In the genomic region with DNA sequence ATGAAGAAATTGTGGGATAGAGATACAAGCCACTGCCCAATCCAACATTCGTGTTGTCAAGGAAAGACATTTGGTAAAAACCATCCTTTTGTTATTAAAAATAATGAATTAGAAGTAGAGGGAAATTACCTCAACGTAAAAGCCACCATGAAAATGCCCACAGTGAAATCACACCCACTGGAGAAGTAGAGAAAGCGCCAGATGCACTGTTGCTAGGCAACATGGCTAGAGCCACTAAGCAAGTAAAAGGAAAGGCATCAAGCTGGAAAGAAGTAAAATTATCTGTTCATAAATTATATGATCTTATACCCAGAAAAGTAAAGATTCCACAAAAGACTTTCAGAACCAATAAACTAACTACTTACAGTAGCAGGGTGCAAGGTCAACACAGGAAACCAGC, we compare ENCODE assay signal across 24 mouse cellular contexts. TPM values are rescaled to one million over a fixed set of nuclear protein-coding genes. Genes with fewer than 3 reads are reported as not detected.
A peak's percentile ranks its signal among the peaks of the same experiment; 100 is the strongest.
DNase-seq lines count a peak whose midpoint lies in the region; ATAC-seq and TF ChIP-seq lines count a peak whose summit lies in the region.
"Had no signal": no experiment of that assay in that cellular context is flagged by ENCODE, and none has a peak within 500 bp of the region (broad histone marks: within the 10 kb centered on the region; RNA-seq: fewer than 3 reads in every experiment).

No protein-coding gene starts in this region.

- no peak overlapping the region for H3K4me2 ChIP-seq in forebrain, embryonic 14.5 days (ENCODE audit: low read length)
- H3K4me2 ChIP-seq in kidney, embryonic 14.5 days (replicated peaks; ENCODE audit: low read depth, low read length) = no peak overlapping the region
- H3K4me2 ChIP-seq: heart, embryonic 11.5 days; midbrain, embryonic 12.5 days had no signal

- peak; percentile 38 for DNase-seq in forebrain, embryonic 14.5 days (ENCODE audit: low spot score)
- DNase-seq in forebrain, embryonic 10.5 days (ENCODE audit: extremely low spot score, low spot score) = no peak
- DNase-seq in left cerebral cortex, adult 2 months (ENCODE audit: extremely low spot score in 1 of 2, low spot score in 2 of 2) = peak in 1 of 2 experiments; percentile 25
- DNase-seq in left cerebral cortex, postnatal 4 days = no peak
- DNase-seq in left cerebral cortex, postnatal 25 days (ENCODE audit: low spot score in 2 of 2) = peak; percentile 68 to 75
- DNase-seq in gastrocnemius, adult 2 months = no peak
- DNase-seq: adrenal gland, adult 8-10 months; cerebellum, adult 18-20 months; heart, postnatal 14 days; kidney, adult 2 months; kidney, postnatal 36 days; liver; lung, adult 18-20 months; lung, postnatal 36 days; retina, postnatal 1 day; thymus, postnatal 4 days had no signal

- TF ChIP-seq CTCF in left cerebral cortex, adult 2 months (IDR thresholded peaks at IDR 0.05) = no peak
- no peak for TF ChIP-seq CTCF in gastrocnemius, adult 2 months (IDR thresholded peaks at IDR 0.05)

- no peak overlapping the region for H3K4me3 ChIP-seq in forebrain, embryonic 14.5 days (ENCODE audit: low read depth, low read length)
- H3K4me3 ChIP-seq in forebrain, embryonic 10.5 days = no peak overlapping the region
- H3K4me3 ChIP-seq in left cerebral cortex, adult 2 months = no peak overlapping the region
- no peak overlapping the region for H3K4me3 ChIP-seq in brown adipose tissue, adult 24 weeks (ENCODE audit: insufficient read depth, low read depth, low read length)
- no peak overlapping the region for H3K4me3 ChIP-seq in gastrocnemius, adult 2 months
- H3K4me3 ChIP-seq in kidney, embryonic 14.5 days (ENCODE audit: low read length) = no peak overlapping the region
- H3K4me3 ChIP-seq: embryonic facial prominence, embryonic 10.5 days; midbrain, embryonic 12.5 days; myocyte had no signal

- no peak for ATAC-seq in forebrain, embryonic 14.5 days
- ATAC-seq in kidney, embryonic 14.5 days (ENCODE audit: low FRiP score, low TSS enrichment) = no peak
- ATAC-seq: CD4-positive, CD25-positive, alpha-beta regulatory T cell, adult 4 months; forebrain, embryonic 16.5 days had no signal

- WGBS in forebrain, embryonic 14.5 days = 83% methylated on average over 3 of the region's 3 CpGs
- 93% methylated on average over 3 of the region's 3 CpGs for WGBS in forebrain, embryonic 10.5 days
- WGBS in kidney, embryonic 14.5 days = 92% methylated on average over 3 of the region's 3 CpGs

- intact Hi-C loops in left cerebral cortex, adult 2 months (cut with DNase I) = loop anchor here (5.0 kb wide), 1 partner anchor 166 kb away; no protein-coding TSS in a partner anchor
- intact Hi-C loops in left cerebral cortex, postnatal 4 days (cut with DNase I) = no loop called here
- intact Hi-C loops in left cerebral cortex, postnatal 25 days (cut with DNase I) = no loop called here
- intact Hi-C loops in gastrocnemius, adult 2 months (cut with DNase I) = no loop called here

- no peaks in the 10 kb centered on the region for H3K4me1 ChIP-seq in forebrain, embryonic 14.5 days (ENCODE audit: control insufficient read depth, insufficient read depth, low read length)
- no peaks in the 10 kb centered on the region for H3K4me1 ChIP-seq in forebrain, embryonic 10.5 days
- peaks cover 2% of the 10 kb centered on the region; the same call in 1 of the 2 replicates for H3K4me1 ChIP-seq in brown adipose tissue, adult 24 weeks (ENCODE audit: control insufficient read depth, insufficient read depth, insufficient read length, low read length)
- H3K4me1 ChIP-seq in kidney, embryonic 14.5 days (ENCODE audit: control insufficient read depth, insufficient read depth, low read length) = no peaks in the 10 kb centered on the region
- H3K4me1 ChIP-seq: embryonic facial prominence, embryonic 10.5 days; midbrain, embryonic 12.5 days had no signal

- no peaks in the 10 kb centered on the region for H3K27me3 ChIP-seq in forebrain, embryonic 14.5 days (replicated peaks; ENCODE audit: control insufficient read depth, insufficient read depth, low read length)
- H3K27me3 ChIP-seq in forebrain, embryonic 10.5 days (ENCODE audit: poor library complexity, severe bottlenecking) = no peaks in the 10 kb centered on the region
- H3K27me3 ChIP-seq in kidney, embryonic 14.5 days (ENCODE audit: control insufficient read depth, insufficient read depth, low read length) = no peaks in the 10 kb centered on the region
- H3K27me3 ChIP-seq: midbrain, embryonic 12.5 days had no signal

- H3K9me3 ChIP-seq in forebrain, embryonic 14.5 days (replicated peaks; ENCODE audit: control insufficient read depth, low read length) = no peaks in the 10 kb centered on the region
- H3K9me3 ChIP-seq in forebrain, embryonic 10.5 days = no peaks in the 10 kb centered on the region
- H3K9me3 ChIP-seq in kidney, embryonic 14.5 days (ENCODE audit: control insufficient read depth, low read length) = no peaks in the 10 kb centered on the region
- H3K9me3 ChIP-seq: embryonic facial prominence, embryonic 10.5 days; midbrain, embryonic 12.5 days had no signal

- no peak overlapping the region for H3K27ac ChIP-seq in forebrain, embryonic 14.5 days (ENCODE audit: low read depth, low read length)
- H3K27ac ChIP-seq in forebrain, embryonic 10.5 days = no peak overlapping the region
- peak overlapping the region; percentile 28; the same call in 1 of the 2 replicates for H3K27ac ChIP-seq in left cerebral cortex, adult 2 months
- peak overlapping the region; percentile 81; the same call in 1 of the 2 replicates for H3K27ac ChIP-seq in brown adipose tissue, adult 24 weeks (replicated peaks; ENCODE audit: low read depth, low read length)
- H3K27ac ChIP-seq in gastrocnemius, adult 2 months = no peak overlapping the region
- H3K27ac ChIP-seq in kidney, embryonic 14.5 days (ENCODE audit: low read depth, low read length) = no peak overlapping the region
- H3K27ac ChIP-seq: embryonic facial prominence, embryonic 10.5 days; midbrain, embryonic 12.5 days had no signal

- H3K36me3 ChIP-seq in forebrain, embryonic 14.5 days (ENCODE audit: control insufficient read depth, insufficient read depth, low read length) = peaks cover 42% of the 10 kb centered on the region
- peaks cover 58% of the 10 kb centered on the region for H3K36me3 ChIP-seq in forebrain, embryonic 10.5 days (replicated peaks)
- H3K36me3 ChIP-seq in kidney, embryonic 14.5 days (ENCODE audit: control insufficient read depth, insufficient read depth, low read length) = peaks cover 36% of the 10 kb centered on the region

- no peak overlapping the region for H3K9ac ChIP-seq in forebrain, embryonic 14.5 days (ENCODE audit: low read length)
- H3K9ac ChIP-seq in kidney, embryonic 14.5 days (ENCODE audit: low read depth, low read length) = no peak overlapping the region
- H3K9ac ChIP-seq: midbrain, embryonic 12.5 days had no signal

RNA-seq across cellular contexts. Expression of a gene that starts 17.5 kb away (rescaled TPM):
- polyA plus RNA-seq in forebrain, embryonic 14.5 days (2014; fragmentation: Nextera tagmentation; extraction: Ambion mirVana) = 73.0 and 83.6 TPM in 2 replicates
- 79.6 and 83.0 TPM in 2 replicates for polyA plus RNA-seq in forebrain, embryonic 10.5 days (2016; fragmentation: Nextera tagmentation; extraction: Ambion mirVana)
- total RNA-seq in left cerebral cortex, adult 2 months (2021) = 10 to 100 TPM; 40.2 to 46.5 TPM
- total RNA-seq in left cerebral cortex, postnatal 4 days (2021) = 10 to 100 TPM; 51.4 to 58.3 TPM
- polyA plus RNA-seq in brown adipose tissue, adult 24 weeks (2012; ENCODE audit: insufficient read depth, insufficient read length, missing spikeins) = 19.0 and 21.6 TPM in 2 replicates
- total RNA-seq in left cerebral cortex, postnatal 25 days (2021) = 10 to 100 TPM; 38.7 to 44.2 TPM
- 10 to 100 TPM; 19.5 to 22.0 TPM for total RNA-seq in gastrocnemius, adult 2 months (2021)
- polyA plus RNA-seq in kidney, embryonic 14.5 days (2014; fragmentation: Nextera tagmentation; extraction: Ambion mirVana) = 57.5 and 75.3 TPM in 2 replicates

Comparison
In these comparisons a context has a peak if more than half of its experiments do, and no peak if none do; other contexts are left out.
1. DNase-seq: peak in forebrain, embryonic 14.5 days (single experiment) and left cerebral cortex, postnatal 25 days (2 of 2); none in forebrain, embryonic 10.5 days (single experiment), left cerebral cortex, postnatal 4 days (single experiment) and gastrocnemius, adult 2 months (single experiment).
2. H3K27ac ChIP-seq: peak in left cerebral cortex, adult 2 months (single experiment) and brown adipose tissue, adult 24 weeks (single experiment); none in forebrain, embryonic 14.5 days (single experiment), forebrain, embryonic 10.5 days (single experiment), gastrocnemius, adult 2 months (single experiment) and kidney, embryonic 14.5 days (single experiment).